Comparison of ENCODE assay signal across 8 mouse cellular contexts in the genomic region with DNA sequence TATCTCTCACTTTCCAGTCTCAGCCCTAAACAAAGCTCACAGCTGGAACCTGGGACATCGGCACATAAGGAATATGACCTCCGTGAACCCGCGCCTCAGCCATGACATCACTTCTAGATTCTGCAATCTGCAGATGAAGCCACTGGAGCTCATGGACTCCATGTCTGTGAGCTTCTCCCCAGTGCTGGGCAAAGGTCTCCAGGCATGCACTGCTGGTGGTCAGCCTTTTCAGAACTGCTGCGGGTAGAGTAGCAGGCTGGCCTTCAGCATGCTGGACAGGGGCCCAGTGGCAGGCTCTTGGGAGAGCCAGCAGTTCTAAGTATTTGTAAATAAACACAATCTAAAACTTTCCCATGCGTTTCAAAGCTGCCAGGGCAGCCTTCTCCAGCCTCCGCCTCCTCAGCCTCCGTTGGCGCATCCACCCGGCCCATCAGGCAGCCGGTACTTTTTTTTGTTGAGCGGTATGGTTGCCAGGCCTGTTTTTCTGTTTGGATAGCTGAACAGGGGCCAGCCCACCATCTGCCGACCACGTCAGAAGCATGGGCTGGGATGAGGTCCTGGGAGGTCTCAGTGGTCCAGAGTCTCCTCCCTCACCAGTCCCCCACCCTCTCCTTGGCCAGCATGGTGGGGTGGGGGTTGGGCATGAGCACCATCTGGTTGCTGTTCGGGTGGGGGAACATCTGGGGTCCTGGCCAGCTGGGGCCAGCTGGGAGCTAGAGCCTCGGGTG. TPM values are rescaled to one million over a fixed set of nuclear protein-coding genes. Genes with fewer than 3 reads are reported as not detected.
A peak's percentile ranks its signal among the peaks of the same experiment; 100 is the strongest.
DNase-seq lines count a peak whose midpoint lies in the region; ATAC-seq and TF ChIP-seq lines count a peak whose summit lies in the region.

No protein-coding gene starts in this region.

- TF ChIP-seq CTCF in midbrain, postnatal 0 days (IDR thresholded peaks at IDR 0.05) = no peak

- peak; percentile 6; the same call in 1 of the 2 replicates for ATAC-seq in cerebellum, adult (ENCODE audit: insufficient number of reproducible peaks, low FRiP score, low TSS enrichment)
- ATAC-seq in forebrain, embryonic 14.5 days = peak; percentile 49; the same call in 1 of the 2 replicates
- ATAC-seq in hindbrain, embryonic 15.5 days (ENCODE audit: low FRiP score, low read depth) = peak; percentile 58
- peak; percentile 57; the same call in 1 of the 2 replicates for ATAC-seq in midbrain, postnatal 0 days (ENCODE audit: low FRiP score)
- no peak for ATAC-seq in liver, embryonic 11.5 days (replicated peaks; ENCODE audit: low FRiP score)

- peaks cover 47% of the 10 kb centered on the region for H3K36me3 ChIP-seq in forebrain, embryonic 14.5 days (ENCODE audit: control insufficient read depth, insufficient read depth, low read length)
- H3K36me3 ChIP-seq in hindbrain, embryonic 15.5 days = peaks cover 18% of the 10 kb centered on the region
- H3K36me3 ChIP-seq in midbrain, postnatal 0 days (ENCODE audit: insufficient read depth, low read length) = peaks cover 36% of the 10 kb centered on the region
- H3K36me3 ChIP-seq in liver, embryonic 11.5 days (ENCODE audit: control insufficient read depth, insufficient read depth, low read length) = peaks cover 15% of the 10 kb centered on the region

- H3K27me3 ChIP-seq in forebrain, embryonic 14.5 days (replicated peaks; ENCODE audit: control insufficient read depth, insufficient read depth, low read length) = no peaks in the 10 kb centered on the region
- H3K27me3 ChIP-seq in hindbrain, embryonic 15.5 days = no peaks in the 10 kb centered on the region
- H3K27me3 ChIP-seq in midbrain, postnatal 0 days (ENCODE audit: insufficient read depth, low read length) = no peaks in the 10 kb centered on the region
- H3K27me3 ChIP-seq in liver, embryonic 11.5 days (replicated peaks; ENCODE audit: control insufficient read depth, insufficient read depth, low read length) = no peaks in the 10 kb centered on the region

- no peaks in the 10 kb centered on the region for H3K9me3 ChIP-seq in forebrain, embryonic 14.5 days (replicated peaks; ENCODE audit: control insufficient read depth, low read length)
- H3K9me3 ChIP-seq in hindbrain, embryonic 15.5 days = no peaks in the 10 kb centered on the region
- no peaks in the 10 kb centered on the region for H3K9me3 ChIP-seq in midbrain, postnatal 0 days (ENCODE audit: low read length)
- no peaks in the 10 kb centered on the region for H3K9me3 ChIP-seq in liver, embryonic 11.5 days (ENCODE audit: control insufficient read depth, low read length)

- peak; percentile 82 for DNase-seq in NIH3T3 (ENCODE audit: low read depth)
- DNase-seq in forebrain, embryonic 14.5 days (ENCODE audit: low spot score) = peak; percentile 70
- peak; percentile 95 for DNase-seq in left cerebral cortex, postnatal 4 days
- peak; percentile 83 for DNase-seq in midbrain, postnatal 0 days (ENCODE audit: low spot score)
- DNase-seq in thymus, postnatal 25 days = no peak
- DNase-seq in liver, embryonic 11.5 days (ENCODE audit: low spot score) = no peak

- intact Hi-C loops in left cerebral cortex, postnatal 4 days (cut with DNase I) = loop anchor here (5.0 kb wide), 1 partner anchor 183 kb away; no protein-coding TSS in a partner anchor

- no peak overlapping the region for H3K9ac ChIP-seq in forebrain, embryonic 14.5 days (ENCODE audit: low read length)
- no peak overlapping the region for H3K9ac ChIP-seq in hindbrain, embryonic 15.5 days
- no peak overlapping the region for H3K9ac ChIP-seq in midbrain, postnatal 0 days (replicated peaks; ENCODE audit: low read length, poor library complexity, severe bottlenecking)
- H3K9ac ChIP-seq in liver, embryonic 11.5 days (ENCODE audit: low read depth, low read length) = no peak overlapping the region

- no peak overlapping the region for H3K4me2 ChIP-seq in forebrain, embryonic 14.5 days (ENCODE audit: low read length)
- no peak overlapping the region for H3K4me2 ChIP-seq in hindbrain, embryonic 15.5 days
- H3K4me2 ChIP-seq in midbrain, postnatal 0 days (ENCODE audit: low read depth, low read length, poor library complexity, severe bottlenecking) = no peak overlapping the region
- no peak overlapping the region for H3K4me2 ChIP-seq in liver, embryonic 11.5 days

- WGBS in forebrain, embryonic 14.5 days = 44% methylated on average over 16 of the region's 16 CpGs
- 32% methylated on average over 16 of the region's 16 CpGs for WGBS in hindbrain, embryonic 15.5 days
- WGBS in midbrain, postnatal 0 days = 44% methylated on average over 16 of the region's 16 CpGs
- WGBS in liver, embryonic 11.5 days = 53% methylated on average over 16 of the region's 16 CpGs

- peaks cover 9% of the 10 kb centered on the region for H3K4me1 ChIP-seq in forebrain, embryonic 14.5 days (ENCODE audit: control insufficient read depth, insufficient read depth, low read length)
- peaks cover 22% of the 10 kb centered on the region for H3K4me1 ChIP-seq in hindbrain, embryonic 15.5 days (replicated peaks)
- H3K4me1 ChIP-seq in midbrain, postnatal 0 days (ENCODE audit: insufficient read depth, low read length) = no peaks in the 10 kb centered on the region
- peaks cover 27% of the 10 kb centered on the region for H3K4me1 ChIP-seq in liver, embryonic 11.5 days (replicated peaks; ENCODE audit: control insufficient read depth, insufficient read depth, low read length)

- H3K27ac ChIP-seq in forebrain, embryonic 14.5 days (ENCODE audit: low read depth, low read length) = peak overlapping the region; percentile 60
- peak overlapping the region; percentile 66 for H3K27ac ChIP-seq in hindbrain, embryonic 15.5 days (replicated peaks)
- no peak overlapping the region for H3K27ac ChIP-seq in midbrain, postnatal 0 days (ENCODE audit: low read depth, low read length)
- no peak overlapping the region for H3K27ac ChIP-seq in liver, embryonic 11.5 days (ENCODE audit: low read depth, low read length)

- no peak overlapping the region for H3K4me3 ChIP-seq in forebrain, embryonic 14.5 days (ENCODE audit: low read depth, low read length)
- no peak overlapping the region for H3K4me3 ChIP-seq in hindbrain, embryonic 15.5 days
- no peak overlapping the region for H3K4me3 ChIP-seq in midbrain, postnatal 0 days (ENCODE audit: low read depth, low read length)
- H3K4me3 ChIP-seq in liver, embryonic 11.5 days (ENCODE audit: low read depth, low read length) = no peak overlapping the region

RNA-seq across cellular contexts. Expression of gene Pabpn1l, which starts 17.1 kb away (rescaled TPM):
- polyA plus RNA-seq in forebrain, embryonic 14.5 days (2014; fragmentation: Nextera tagmentation; extraction: Ambion mirVana) = not detected in 2 replicates
- not detected in 2 replicates for polyA plus RNA-seq in hindbrain, embryonic 15.5 days (2015; fragmentation: Nextera tagmentation; extraction: Ambion mirVana)
- total RNA-seq in left cerebral cortex, postnatal 4 days (2021) = not detected
- not detected in 2 replicates for total RNA-seq in midbrain, postnatal 0 days (2014; rRNA removed)
- not detected in 2 replicates for polyA plus RNA-seq in midbrain, postnatal 0 days (2015; fragmentation: Nextera tagmentation; extraction: Ambion mirVana)
- polyA plus RNA-seq in liver, embryonic 11.5 days (2014; fragmentation: Nextera tagmentation; extraction: Ambion mirVana) = not detected in 2 replicates

RNA-seq across cellular contexts. Expression of gene Trappc2l, which starts 28.2 kb away (rescaled TPM):
- polyA plus RNA-seq in forebrain, embryonic 14.5 days (2014; fragmentation: Nextera tagmentation; extraction: Ambion mirVana) = 111 and 150 TPM in 2 replicates
- 109 and 112 TPM in 2 replicates for polyA plus RNA-seq in hindbrain, embryonic 15.5 days (2015; fragmentation: Nextera tagmentation; extraction: Ambion mirVana)
- 10 to 100 TPM; 63.8 to 74.6 TPM for total RNA-seq in left cerebral cortex, postnatal 4 days (2021)
- 14.1 and 23.2 TPM in 2 replicates for total RNA-seq in midbrain, postnatal 0 days (2014; rRNA removed)
- polyA plus RNA-seq in midbrain, postnatal 0 days (2015; fragmentation: Nextera tagmentation; extraction: Ambion mirVana) = 135 and 138 TPM in 2 replicates
- 40.3 and 44.6 TPM in 2 replicates for polyA plus RNA-seq in liver, embryonic 11.5 days (2014; fragmentation: Nextera tagmentation; extraction: Ambion mirVana)

RNA-seq across cellular contexts. Expression of gene Galns, which starts 28.4 kb away (rescaled TPM):
- 3.5 and 4.3 TPM in 2 replicates for polyA plus RNA-seq in forebrain, embryonic 14.5 days (2014; fragmentation: Nextera tagmentation; extraction: Ambion mirVana)
- polyA plus RNA-seq in hindbrain, embryonic 15.5 days (2015; fragmentation: Nextera tagmentation; extraction: Ambion mirVana) = 6.8 and 8.1 TPM in 2 replicates
- total RNA-seq in left cerebral cortex, postnatal 4 days (2021) = 10 to 100 TPM; 10.3 to 10.7 TPM
- total RNA-seq in midbrain, postnatal 0 days (2014; rRNA removed) = 12.1 and 14.6 TPM in 2 replicates
- 10.9 and 12.7 TPM in 2 replicates for polyA plus RNA-seq in midbrain, postnatal 0 days (2015; fragmentation: Nextera tagmentation; extraction: Ambion mirVana)
- polyA plus RNA-seq in liver, embryonic 11.5 days (2014; fragmentation: Nextera tagmentation; extraction: Ambion mirVana) = 6.5 and 6.6 TPM in 2 replicates

RNA-seq across cellular contexts. Expression of gene Cbfa2t3, which starts 59.2 kb away (rescaled TPM):
- 10.4 and 11.5 TPM in 2 replicates for polyA plus RNA-seq in forebrain, embryonic 14.5 days (2014; fragmentation: Nextera tagmentation; extraction: Ambion mirVana)
- 19.1 and 21.2 TPM in 2 replicates for polyA plus RNA-seq in hindbrain, embryonic 15.5 days (2015; fragmentation: Nextera tagmentation; extraction: Ambion mirVana)
- total RNA-seq in left cerebral cortex, postnatal 4 days (2021) = 10 to 100 TPM; 20.7 to 20.8 TPM
- total RNA-seq in midbrain, postnatal 0 days (2014; rRNA removed) = 11.1 and 11.8 TPM in 2 replicates
- 13.3 and 15.9 TPM in 2 replicates for polyA plus RNA-seq in midbrain, postnatal 0 days (2015; fragmentation: Nextera tagmentation; extraction: Ambion mirVana)
- polyA plus RNA-seq in liver, embryonic 11.5 days (2014; fragmentation: Nextera tagmentation; extraction: Ambion mirVana) = 13.8 and 14.4 TPM in 2 replicates

Comparison
In these comparisons a context has a peak if more than half of its experiments do, and no peak if none do; other contexts are left out.
1. DNase-seq: peak in NIH3T3 (single experiment), forebrain, embryonic 14.5 days (single experiment), left cerebral cortex, postnatal 4 days (single experiment) and midbrain, postnatal 0 days (single experiment); none in thymus, postnatal 25 days (single experiment) and liver, embryonic 11.5 days (single experiment).
2. H3K27ac ChIP-seq: peak in forebrain, embryonic 14.5 days (single experiment) and hindbrain, embryonic 15.5 days (single experiment); none in midbrain, postnatal 0 days (single experiment) and liver, embryonic 11.5 days (single experiment).